Mouse (Mus musculus): ENCODE measurements around the gene Prrt1. TPM values are rescaled to one million over a fixed set of nuclear protein-coding genes. Genes with fewer than 3 reads are reported as not detected.

Gene Prrt1
- polyA plus RNA-seq, 1 experiment from 2014 or later: 0.10 TPM

DNA sequence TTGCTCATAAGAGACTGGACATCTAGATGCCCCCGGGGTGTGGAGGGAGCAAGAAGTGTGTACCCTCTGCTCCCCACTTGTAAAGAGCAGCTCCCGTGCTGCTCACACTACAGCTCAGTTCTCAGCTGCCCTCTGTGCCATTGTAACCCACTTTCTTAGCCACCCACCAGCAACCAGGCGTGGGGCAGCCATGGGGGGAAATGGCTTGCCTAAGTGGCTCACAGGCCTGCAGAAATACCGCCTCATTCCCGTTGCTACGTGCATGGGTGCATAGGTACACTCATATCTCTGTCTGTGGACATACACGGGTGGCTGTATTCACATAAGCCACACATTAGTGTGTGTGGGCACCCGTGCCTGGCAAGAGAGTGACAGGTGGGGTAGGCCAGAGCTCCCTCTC, 33.6 kb downstream of the Prrt1 start:
- 76% methylated on average over 8 of the region's 8 CpGs for WGBS
- no peak overlapping the region for H3K9ac ChIP-seq (replicated peaks; ENCODE audit: low read length)
- H3K4me3 ChIP-seq (ENCODE audit: low read depth, low read length): no peak overlapping the region
- no peaks in the 10 kb centered on the region for H3K9me3 ChIP-seq (replicated peaks; ENCODE audit: control insufficient read depth, low read length)
- H3K4me1 ChIP-seq (ENCODE audit: control insufficient read depth, insufficient read depth, low read length): no peaks in the 10 kb centered on the region; the same call in 1 of the 2 replicates
- H3K36me3 ChIP-seq (replicated peaks; ENCODE audit: control insufficient read depth, insufficient read depth, low read depth, low read length): no peaks in the 10 kb centered on the region
- no peak overlapping the region for H3K27ac ChIP-seq (replicated peaks; ENCODE audit: low read depth, low read length)
- DNase-seq (ENCODE audit: low spot score): no peak
- H3K4me2 ChIP-seq (ENCODE audit: low read depth, low read length): no peak overlapping the region
- peaks cover 14% of the 10 kb centered on the region for H3K27me3 ChIP-seq (ENCODE audit: control insufficient read depth, insufficient read depth, low read length)
- ATAC-seq (replicated peaks; ENCODE audit: insufficient number of reproducible peaks, low FRiP score, low TSS enrichment, low read depth): no peak

DNA sequence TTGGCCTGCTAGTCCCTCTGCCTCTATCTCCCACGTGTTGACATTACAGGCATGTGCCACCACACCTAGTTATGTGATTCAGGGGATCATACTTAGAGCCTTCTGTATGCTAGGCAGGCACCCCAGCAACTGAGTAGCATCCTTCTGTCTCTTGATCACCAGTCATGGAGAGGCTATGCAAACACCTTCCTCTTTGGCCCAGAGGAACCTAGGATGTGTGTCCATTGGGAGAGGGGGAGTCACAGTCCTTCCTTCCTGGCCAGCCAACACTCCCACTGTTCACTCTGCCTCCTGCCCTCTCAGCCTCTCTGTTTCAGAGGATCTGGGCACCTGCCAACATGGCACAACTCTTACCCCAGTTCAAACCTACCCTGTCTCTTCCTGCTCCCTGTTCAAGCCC, 34.2 kb downstream of the Prrt1 start:
- no peaks in the 10 kb centered on the region; the same call in 1 of the 2 replicates for H3K4me1 ChIP-seq (ENCODE audit: control insufficient read depth, insufficient read depth, low read length)
- WGBS: 45% methylated on average over 1 of the region's 1 CpGs
- peaks cover 14% of the 10 kb centered on the region for H3K27me3 ChIP-seq (ENCODE audit: control insufficient read depth, insufficient read depth, low read length)
- H3K9me3 ChIP-seq (replicated peaks; ENCODE audit: control insufficient read depth, low read length): no peaks in the 10 kb centered on the region
- H3K4me2 ChIP-seq (ENCODE audit: low read depth, low read length): no peak overlapping the region
- no peak overlapping the region for H3K9ac ChIP-seq (replicated peaks; ENCODE audit: low read length)
- H3K4me3 ChIP-seq (ENCODE audit: low read depth, low read length): no peak overlapping the region
- no peaks in the 10 kb centered on the region for H3K36me3 ChIP-seq (replicated peaks; ENCODE audit: control insufficient read depth, insufficient read depth, low read depth, low read length)
- no peak for DNase-seq (ENCODE audit: low spot score)
- ATAC-seq (replicated peaks; ENCODE audit: insufficient number of reproducible peaks, low FRiP score, low TSS enrichment, low read depth): no peak
- H3K27ac ChIP-seq (replicated peaks; ENCODE audit: low read depth, low read length): no peak overlapping the region

DNA sequence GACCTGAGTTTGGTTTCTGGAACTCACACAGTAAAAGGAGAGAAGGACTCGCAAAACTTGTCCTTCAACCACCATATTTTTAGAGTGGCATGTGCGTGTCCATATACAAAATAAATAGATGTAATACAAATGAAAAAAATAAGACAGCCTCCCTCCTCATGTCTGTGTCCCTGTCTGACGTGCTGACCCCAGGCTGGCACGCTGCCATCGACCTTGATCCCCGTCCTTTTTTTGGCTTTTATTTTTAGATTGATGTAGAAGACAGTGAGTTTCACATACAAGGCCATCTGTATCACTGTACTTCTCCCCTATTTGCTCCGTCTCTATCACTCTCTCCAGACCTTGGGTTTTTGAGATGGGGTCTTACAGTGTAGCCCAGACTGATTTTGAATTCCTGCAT, 35.1 kb downstream of the Prrt1 start:
- H3K4me2 ChIP-seq (ENCODE audit: low read depth, low read length): no peak overlapping the region
- no peak overlapping the region for H3K4me3 ChIP-seq (ENCODE audit: low read depth, low read length)
- no peaks in the 10 kb centered on the region; the same call in 1 of the 2 replicates for H3K4me1 ChIP-seq (ENCODE audit: control insufficient read depth, insufficient read depth, low read length)
- peaks cover 12% of the 10 kb centered on the region for H3K27me3 ChIP-seq (ENCODE audit: control insufficient read depth, insufficient read depth, low read length)
- WGBS: 80% methylated on average over 7 of the region's 7 CpGs
- no peak overlapping the region for H3K27ac ChIP-seq (replicated peaks; ENCODE audit: low read depth, low read length)
- DNase-seq (ENCODE audit: low spot score) (no peak), ATAC-seq (replicated peaks; ENCODE audit: insufficient number of reproducible peaks, low FRiP score, low TSS enrichment, low read depth) (no peak)
- no peaks in the 10 kb centered on the region for H3K9me3 ChIP-seq (replicated peaks; ENCODE audit: control insufficient read depth, low read length)
- no peak overlapping the region for H3K9ac ChIP-seq (replicated peaks; ENCODE audit: low read length)
- H3K36me3 ChIP-seq (replicated peaks; ENCODE audit: control insufficient read depth, insufficient read depth, low read depth, low read length): no peaks in the 10 kb centered on the region

DNA sequence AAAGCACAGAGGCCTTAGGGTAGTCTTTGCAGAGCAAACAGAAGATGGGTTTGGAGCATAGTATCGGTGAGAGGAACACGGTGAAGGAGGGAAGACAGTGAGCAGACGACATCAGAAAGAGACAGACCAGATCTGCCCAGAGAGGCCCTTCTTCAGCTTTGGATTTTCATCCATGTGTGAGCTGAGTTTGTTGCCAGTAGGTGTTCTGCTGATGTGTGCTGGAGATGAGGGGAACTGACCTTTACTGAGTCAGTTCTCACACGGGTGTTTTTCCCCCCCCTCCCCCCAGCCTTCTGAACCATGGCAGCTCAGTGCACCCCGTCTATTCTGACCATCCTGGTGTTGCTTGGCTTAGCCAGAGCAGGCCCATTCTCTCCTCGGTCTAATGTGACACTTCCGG, 40.9 kb downstream of the Prrt1 start, which contains the start of gene Tnxb:
Gene Tnxb (plus strand): TSS at position 301 of the 400 bp plus-strand sequence.
- no peak for DNase-seq (ENCODE audit: low spot score)
- Histone ChIP-seq H3K9ac (replicated peaks; ENCODE audit: low read length) (peak within 1 kb of the TSS; percentile 18; the same call in 1 of the 2 replicates), H3K27ac (replicated peaks; ENCODE audit: low read depth, low read length) (no peak within 1 kb of the TSS), H3K4me3 (ENCODE audit: low read depth, low read length) (peak within 1 kb of the TSS; percentile 29), H3K27me3 (ENCODE audit: control insufficient read depth, insufficient read depth, low read length) (peaks cover 42% of the 10 kb centered on the region), H3K36me3 (replicated peaks; ENCODE audit: control insufficient read depth, insufficient read depth, low read depth, low read length) (no peaks in the 10 kb centered on the region), H3K9me3 (replicated peaks; ENCODE audit: control insufficient read depth, low read length) (no peaks in the 10 kb centered on the region), H3K4me2 (ENCODE audit: low read depth, low read length) (peak within 1 kb of the TSS; percentile 65), H3K4me1 (ENCODE audit: control insufficient read depth, insufficient read depth, low read length) (peaks cover 9% of the 10 kb centered on the region)
- 59% methylated on average over 7 of the region's 7 CpGs for WGBS
- ATAC-seq (replicated peaks; ENCODE audit: insufficient number of reproducible peaks, low FRiP score, low TSS enrichment, low read depth): no peak

DNA sequence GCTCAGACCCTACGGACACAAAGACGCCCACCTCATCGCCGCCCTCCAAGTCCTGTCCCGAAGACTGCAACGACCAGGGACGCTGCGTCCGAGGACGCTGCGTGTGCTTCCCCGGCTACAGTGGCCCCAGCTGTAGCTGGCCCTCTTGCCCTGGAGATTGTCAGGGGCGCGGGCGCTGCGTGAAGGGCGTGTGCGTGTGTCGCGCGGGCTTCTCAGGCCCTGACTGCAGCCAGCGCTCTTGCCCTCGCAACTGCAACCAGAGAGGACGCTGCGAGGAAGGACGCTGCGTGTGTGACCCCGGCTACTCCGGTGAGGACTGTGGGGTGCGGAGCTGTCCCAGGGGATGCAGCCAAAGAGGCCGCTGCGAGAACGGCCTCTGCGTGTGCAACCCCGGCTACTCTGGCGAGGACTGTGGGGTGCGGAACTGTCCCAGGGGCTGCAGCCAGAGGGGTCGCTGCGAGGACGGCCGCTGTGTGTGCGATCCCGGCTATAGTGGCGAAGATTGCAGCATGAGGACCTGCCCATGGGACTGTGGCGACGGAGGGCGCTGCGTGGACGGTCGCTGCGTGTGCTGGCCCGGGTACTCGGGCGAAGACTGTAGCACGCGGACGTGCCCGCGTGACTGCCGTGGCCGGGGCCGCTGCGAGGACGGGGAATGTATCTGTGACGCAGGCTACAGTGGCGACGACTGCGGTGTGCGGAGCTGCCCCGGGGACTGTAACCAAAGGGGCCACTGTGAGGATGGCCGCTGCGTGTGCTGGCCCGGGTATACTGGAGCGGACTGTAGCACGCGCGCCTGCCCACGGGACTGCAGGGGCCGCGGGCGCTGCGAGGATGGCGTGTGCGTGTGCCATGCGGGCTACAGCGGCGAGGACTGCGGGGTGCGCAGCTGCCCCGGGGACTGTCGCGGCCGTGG, 42.1 kb downstream of the Prrt1 start:
- DNase-seq (ENCODE audit: low spot score) (peak; percentile 26), ATAC-seq (replicated peaks; ENCODE audit: insufficient number of reproducible peaks, low FRiP score, low TSS enrichment, low read depth) (peak; percentile 39; the same call in 1 of the 2 replicates)
- H3K4me3 ChIP-seq (ENCODE audit: low read depth, low read length): peak overlapping the region; percentile 29
- WGBS: 9% methylated on average over 93 of the region's 93 CpGs
- no peak overlapping the region for H3K27ac ChIP-seq (replicated peaks; ENCODE audit: low read depth, low read length)
- no peaks in the 10 kb centered on the region for H3K36me3 ChIP-seq (replicated peaks; ENCODE audit: control insufficient read depth, insufficient read depth, low read depth, low read length)
- H3K9ac ChIP-seq (replicated peaks; ENCODE audit: low read length): peak overlapping the region; percentile 18; the same call in 1 of the 2 replicates
- peaks cover 42% of the 10 kb centered on the region for H3K27me3 ChIP-seq (ENCODE audit: control insufficient read depth, insufficient read depth, low read length)
- no peaks in the 10 kb centered on the region for H3K9me3 ChIP-seq (replicated peaks; ENCODE audit: control insufficient read depth, low read length)
- H3K4me2 ChIP-seq (ENCODE audit: low read depth, low read length): peak overlapping the region; percentile 65
- peaks cover 9% of the 10 kb centered on the region for H3K4me1 ChIP-seq (ENCODE audit: control insufficient read depth, insufficient read depth, low read length)

DNA sequence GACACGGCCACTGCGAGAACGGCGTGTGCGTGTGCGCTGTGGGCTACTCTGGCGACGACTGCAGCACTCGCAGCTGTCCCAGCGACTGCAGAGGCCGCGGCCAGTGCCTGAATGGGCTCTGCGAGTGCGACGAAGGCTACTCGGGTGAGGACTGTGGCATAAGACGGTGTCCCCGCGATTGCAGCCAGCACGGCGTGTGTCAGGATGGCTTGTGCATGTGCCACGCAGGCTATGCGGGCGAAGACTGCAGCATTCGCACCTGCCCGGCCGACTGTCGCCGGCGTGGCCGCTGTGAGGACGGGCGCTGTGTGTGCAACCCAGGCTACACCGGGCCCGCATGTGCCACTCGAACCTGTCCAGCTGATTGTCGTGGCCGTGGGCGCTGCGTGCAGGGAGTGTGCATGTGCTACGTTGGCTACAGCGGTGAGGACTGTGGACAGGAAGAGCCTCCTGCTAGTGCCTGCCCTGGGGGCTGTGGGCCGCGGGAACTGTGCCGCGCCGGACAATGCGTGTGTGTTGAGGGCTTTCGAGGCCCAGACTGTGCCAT, 43.0 kb downstream of the Prrt1 start:
- H3K9me3 ChIP-seq (replicated peaks; ENCODE audit: control insufficient read depth, low read length): no peaks in the 10 kb centered on the region
- H3K4me3 ChIP-seq (ENCODE audit: low read depth, low read length): peak overlapping the region; percentile 29; the same call in 1 of the 2 replicates
- H3K9ac ChIP-seq (replicated peaks; ENCODE audit: low read length): no peak overlapping the region
- peaks cover 42% of the 10 kb centered on the region for H3K27me3 ChIP-seq (ENCODE audit: control insufficient read depth, insufficient read depth, low read length)
- no peaks in the 10 kb centered on the region for H3K36me3 ChIP-seq (replicated peaks; ENCODE audit: control insufficient read depth, insufficient read depth, low read depth, low read length)
- H3K27ac ChIP-seq (replicated peaks; ENCODE audit: low read depth, low read length): no peak overlapping the region
- ATAC-seq (replicated peaks; ENCODE audit: insufficient number of reproducible peaks, low FRiP score, low TSS enrichment, low read depth) (no peak), DNase-seq (ENCODE audit: low spot score) (no peak)
- peaks cover 9% of the 10 kb centered on the region for H3K4me1 ChIP-seq (ENCODE audit: control insufficient read depth, insufficient read depth, low read length)
- H3K4me2 ChIP-seq (ENCODE audit: low read depth, low read length): peak overlapping the region; percentile 65
- 29% methylated on average over 49 of the region's 49 CpGs for WGBS

DNA sequence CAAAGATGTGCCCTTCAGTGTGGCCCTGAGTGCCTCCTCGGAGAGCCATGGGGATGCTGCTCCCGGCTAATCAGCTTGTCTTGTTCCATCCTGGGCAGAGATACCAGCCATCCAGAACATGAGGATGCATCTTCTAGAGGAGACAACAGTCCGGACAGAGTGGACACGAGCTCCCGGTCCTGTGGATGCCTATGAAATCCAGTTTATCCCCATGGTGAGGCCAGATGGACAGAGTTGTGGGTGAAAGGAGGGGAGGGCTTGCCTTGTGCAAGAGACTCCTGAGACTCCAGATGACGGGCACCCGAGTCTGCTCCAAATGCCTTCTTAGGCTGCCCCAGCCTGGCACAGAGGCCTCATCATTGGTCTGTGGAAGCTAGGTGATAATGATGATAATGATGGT, 43.8 kb downstream of the Prrt1 start:
- H3K9me3 ChIP-seq (replicated peaks; ENCODE audit: control insufficient read depth, low read length): no peaks in the 10 kb centered on the region
- H3K27ac ChIP-seq (replicated peaks; ENCODE audit: low read depth, low read length): no peak overlapping the region
- DNase-seq (ENCODE audit: low spot score): no peak
- 87% methylated on average over 7 of the region's 7 CpGs for WGBS
- ATAC-seq (replicated peaks; ENCODE audit: insufficient number of reproducible peaks, low FRiP score, low TSS enrichment, low read depth): no peak
- no peak overlapping the region for H3K4me3 ChIP-seq (ENCODE audit: low read depth, low read length)
- peaks cover 42% of the 10 kb centered on the region for H3K27me3 ChIP-seq (ENCODE audit: control insufficient read depth, insufficient read depth, low read length)
- H3K4me2 ChIP-seq (ENCODE audit: low read depth, low read length): no peak overlapping the region
- H3K9ac ChIP-seq (replicated peaks; ENCODE audit: low read length): no peak overlapping the region
- H3K36me3 ChIP-seq (replicated peaks; ENCODE audit: control insufficient read depth, insufficient read depth, low read depth, low read length): no peaks in the 10 kb centered on the region
- peaks cover 9% of the 10 kb centered on the region for H3K4me1 ChIP-seq (ENCODE audit: control insufficient read depth, insufficient read depth, low read length)

All from embryonic facial prominence, embryonic 11.5 days (tissue).